ENCODE assay signal across 21 mouse cellular contexts in the genomic region with DNA sequence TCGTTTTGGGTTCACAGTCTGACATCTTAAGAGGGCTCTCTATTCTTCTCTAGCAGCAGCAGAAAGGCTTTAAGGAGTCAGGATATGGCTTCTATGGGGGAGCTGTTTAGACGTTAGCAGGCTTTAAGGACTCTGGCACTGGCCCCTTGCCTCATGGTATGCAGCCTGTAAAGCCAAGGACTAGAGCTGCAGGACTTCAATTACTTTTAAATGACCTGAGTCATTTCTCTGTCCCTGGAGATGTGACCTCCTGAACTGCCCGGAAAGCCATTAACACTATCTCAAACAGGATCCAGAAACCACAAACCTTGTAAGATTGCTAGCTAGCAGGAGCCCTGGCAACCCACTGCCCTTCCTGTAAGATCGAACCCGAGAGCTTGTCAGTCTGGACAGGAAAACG.
A peak's percentile ranks its signal among the peaks of the same experiment; 100 is the strongest.
DNase-seq lines count a peak whose midpoint lies in the region; ATAC-seq lines count a peak whose summit lies in the region.
"Had no signal": no experiment of that assay in that cellular context is flagged by ENCODE, and none has a peak within 500 bp of the region (broad histone marks: within the 10 kb centered on the region; RNA-seq: fewer than 3 reads in every experiment).

No protein-coding gene starts in this region.

- H3K27ac ChIP-seq in neural tube, embryonic 15.5 days (replicated peaks), result no peak overlapping the region
- H3K27ac ChIP-seq: embryonic facial prominence, embryonic 15.5 days; forebrain, embryonic 10.5 days; neural tube, embryonic 13.5 days had no signal

- no peaks in the 10 kb centered on the region for H3K4me1 ChIP-seq in neural tube, embryonic 15.5 days
- H3K4me1 ChIP-seq: embryonic facial prominence, embryonic 15.5 days had no signal

- ATAC-seq in neural tube, embryonic 15.5 days (ENCODE audit: low FRiP score), result no peak

- WGBS in neural tube, embryonic 15.5 days, result 40% methylated on average over 6 of the region's 6 CpGs

- intact Hi-C loops in gastrocnemius, postnatal 36 days (cut with DNase I), result no loop called here

- H3K9me3 ChIP-seq in neural tube, embryonic 15.5 days (replicated peaks), result no peaks in the 10 kb centered on the region
- H3K9me3 ChIP-seq: embryonic facial prominence, embryonic 15.5 days; forebrain, embryonic 10.5 days; neural tube, embryonic 13.5 days had no signal

- DNase-seq in neural tube, embryonic 10.5 days (ENCODE audit: extremely low spot score, low spot score), result peak; percentile 40
- peak; percentile 79 for DNase-seq in embryo, embryonic 10.5 days (ENCODE audit: low spot score)
- peak; percentile 46 for DNase-seq in hindlimb bud, embryonic 11.5 days (ENCODE audit: extremely low spot score, low read depth, low spot score)
- peak; percentile 14 for DNase-seq in yolk sac, embryonic 10.5 days (ENCODE audit: low spot score)
- no peak for DNase-seq in thymus, adult 18-20 months
- DNase-seq in gastrocnemius, postnatal 36 days, result no peak
- DNase-seq in right cerebral cortex, postnatal 14 days, result no peak
- DNase-seq: adrenal gland, postnatal 25 days; cerebellum, adult 11-12 months; gastrocnemius, postnatal 10 days; heart, adult 18-20 months; heart, postnatal 36 days; kidney, adult 2 months; lung, adult 18-20 months; lung, postnatal 36 days; spleen, adult 18-20 months had no signal

- H3K4me3 ChIP-seq in neural tube, embryonic 15.5 days (replicated peaks), result no peak overlapping the region
- H3K4me3 ChIP-seq: embryonic facial prominence, embryonic 15.5 days; forebrain, embryonic 10.5 days; neural tube, embryonic 13.5 days had no signal

- no peak overlapping the region for H3K9ac ChIP-seq in neural tube, embryonic 15.5 days (replicated peaks)
- H3K9ac ChIP-seq: embryonic facial prominence, embryonic 15.5 days; neural tube, embryonic 13.5 days had no signal

- no peaks in the 10 kb centered on the region for H3K36me3 ChIP-seq in neural tube, embryonic 15.5 days
- H3K36me3 ChIP-seq: embryonic facial prominence, embryonic 15.5 days; forebrain, embryonic 10.5 days; G1E; neural tube, embryonic 13.5 days had no signal

- H3K4me2 ChIP-seq in neural tube, embryonic 15.5 days, result no peak overlapping the region
- H3K4me2 ChIP-seq: embryonic facial prominence, embryonic 15.5 days; neural tube, embryonic 13.5 days had no signal

- H3K27me3 ChIP-seq in neural tube, embryonic 15.5 days (replicated peaks), result no peaks in the 10 kb centered on the region
- H3K27me3 ChIP-seq: embryonic facial prominence, embryonic 15.5 days; neural tube, embryonic 13.5 days had no signal

Comparison
In these comparisons a context has a peak if more than half of its experiments do, and no peak if none do; other contexts are left out.
1. DNase-seq: peak in neural tube, embryonic 10.5 days (single experiment), embryo, embryonic 10.5 days (single experiment), hindlimb bud, embryonic 11.5 days (single experiment) and yolk sac, embryonic 10.5 days (single experiment); none in thymus, adult 18-20 months (0 of 2), gastrocnemius, postnatal 36 days (0 of 2) and right cerebral cortex, postnatal 14 days (single experiment).